Mouse (Mus musculus) megakaryocyte, embryonic 14.5 days (primary cell): ENCODE measurements at regions not wholly inside any gene's neighbourhood (a gene's known extent, or its start where the extent isn't known, plus 50 kb on each side); places are given as distances from the start of the nearest gene placed in this dataset.

Source experiments
- FLI1 ChIP-seq: IDR thresholded peaks from 2 replicates; pipeline ENCODE4 v1.6.1; 2012; ENCODE audit warnings: low read length, inconsistent platforms, mixed read lengths
- GATA1 ChIP-seq: IDR thresholded peaks from 3 replicates; pipeline ENCODE4 v1.6.1; 2012; ENCODE audit warnings: mixed read lengths, low read length, inconsistent platforms, borderline replicate concordance

DNA sequence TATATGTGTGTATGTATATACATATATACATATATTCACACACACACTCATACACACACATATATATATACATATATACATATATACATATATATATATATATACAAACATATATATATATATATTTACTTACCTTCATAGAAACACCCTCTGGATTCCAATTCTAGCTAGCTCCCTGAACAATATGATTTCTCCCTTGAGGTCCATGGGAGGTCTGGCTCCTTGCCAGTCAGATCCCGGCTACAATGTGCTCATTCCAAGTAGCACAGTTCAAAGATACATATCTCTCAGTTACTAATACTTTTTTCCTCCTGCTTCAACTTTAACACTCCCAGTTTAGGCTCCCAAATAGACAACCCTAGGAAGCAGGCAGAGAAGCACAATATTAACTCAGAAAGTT is 624.8 kb upstream of the Gm19410 start:
- TF ChIP-seq GATA1 (no peak), FLI1 (no peak)
